Mouse (Mus musculus) gastrocnemius, adult 8-10 months (tissue): ENCODE data around the gene Epb41l5. TPM values are rescaled to one million over a fixed set of nuclear protein-coding genes. Genes with fewer than 3 reads are reported as not detected.

Experiments used
- DNase-seq, 2 experiments: peaks; one replicate each; pipeline ENCODE4 v3.0.0; 2022; ENCODE audit warnings: low spot score in 2 of 2
- total RNA-seq, 4 experiments: library from RNA; stranded (reverse); gene quantifications; 2 replicates each; pipeline ENCODE4 v1.2.4; 2022

Gene Epb41l5
- total RNA-seq, 4 experiments from 2014 or later: 4.4 to 5.9 (median 5.6) TPM

DNA sequence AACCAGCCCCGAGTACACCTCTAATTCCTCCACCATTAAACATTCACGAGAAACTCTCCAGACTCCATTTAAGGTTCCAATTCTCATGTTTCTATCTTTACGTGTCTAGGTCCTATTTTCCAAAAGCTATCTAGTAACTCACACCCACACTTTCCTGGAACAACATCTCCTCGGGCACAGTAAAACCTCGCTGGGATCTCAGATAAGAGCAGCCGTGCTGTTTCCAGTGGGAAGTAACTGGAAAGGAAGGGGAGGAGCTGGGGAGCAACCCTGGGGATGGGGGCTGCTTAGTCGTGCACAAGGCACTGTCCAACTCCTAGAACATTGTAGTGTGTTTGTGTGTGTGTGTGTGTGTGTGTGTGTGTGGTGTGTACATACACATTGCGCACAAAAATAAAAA is 146.9 kb downstream of the Epb41l5 start:
- DNase-seq: no peak

DNA sequence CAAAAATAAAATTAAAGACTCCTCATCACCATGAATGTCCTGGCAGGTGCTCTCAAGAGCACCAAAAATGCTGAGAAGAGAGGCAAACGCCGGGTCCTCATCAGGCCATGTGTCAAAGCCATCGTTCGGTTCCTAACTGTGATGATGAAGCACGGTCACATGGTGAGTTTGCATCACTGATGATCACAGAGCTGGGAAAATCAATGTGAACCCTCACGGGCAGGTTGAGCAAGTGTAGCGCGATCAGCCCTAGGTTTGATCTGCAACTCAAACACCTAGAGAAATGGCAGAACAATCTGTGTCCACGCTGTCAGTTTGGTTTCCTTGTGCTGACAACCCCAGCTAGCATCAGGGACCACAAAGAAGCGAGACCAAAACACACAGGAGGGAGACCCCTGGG is 149.3 kb downstream of the Epb41l5 start:
- DNase-seq: no peak

DNA sequence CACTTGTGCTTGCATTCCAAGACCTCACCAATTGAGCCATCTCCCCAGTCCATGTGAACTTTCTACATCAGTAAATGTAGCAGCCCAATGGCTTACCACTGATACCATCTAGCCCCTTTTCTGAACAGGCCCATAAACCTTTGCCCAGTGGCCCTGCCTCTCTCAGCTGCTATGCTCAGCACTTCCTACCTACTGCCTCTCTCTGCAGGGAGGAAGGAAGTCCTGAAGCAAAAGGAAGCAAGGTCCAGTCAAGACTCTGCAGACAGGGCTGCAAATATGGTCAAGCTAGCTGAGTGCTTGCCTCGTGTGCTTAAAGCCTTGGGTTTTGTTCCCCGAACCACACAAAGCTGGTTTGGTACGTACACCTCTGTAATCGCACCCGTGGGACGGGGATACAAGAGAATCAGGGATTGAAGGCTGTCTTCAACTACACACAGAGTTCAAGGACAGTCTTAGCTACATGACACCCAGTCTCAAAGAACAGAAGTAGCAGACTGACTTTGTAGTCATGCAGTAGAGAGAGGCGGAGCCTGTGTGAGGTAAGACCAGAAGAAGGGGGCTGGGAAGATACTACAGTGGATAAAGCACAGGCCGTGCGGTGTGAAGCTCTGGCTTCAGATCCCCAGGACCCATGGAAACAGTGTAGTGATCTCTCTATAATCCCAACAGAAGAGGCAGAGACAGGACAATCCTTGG is 150.1 kb downstream of the Epb41l5 start:
- DNase-seq: no peak

DNA sequence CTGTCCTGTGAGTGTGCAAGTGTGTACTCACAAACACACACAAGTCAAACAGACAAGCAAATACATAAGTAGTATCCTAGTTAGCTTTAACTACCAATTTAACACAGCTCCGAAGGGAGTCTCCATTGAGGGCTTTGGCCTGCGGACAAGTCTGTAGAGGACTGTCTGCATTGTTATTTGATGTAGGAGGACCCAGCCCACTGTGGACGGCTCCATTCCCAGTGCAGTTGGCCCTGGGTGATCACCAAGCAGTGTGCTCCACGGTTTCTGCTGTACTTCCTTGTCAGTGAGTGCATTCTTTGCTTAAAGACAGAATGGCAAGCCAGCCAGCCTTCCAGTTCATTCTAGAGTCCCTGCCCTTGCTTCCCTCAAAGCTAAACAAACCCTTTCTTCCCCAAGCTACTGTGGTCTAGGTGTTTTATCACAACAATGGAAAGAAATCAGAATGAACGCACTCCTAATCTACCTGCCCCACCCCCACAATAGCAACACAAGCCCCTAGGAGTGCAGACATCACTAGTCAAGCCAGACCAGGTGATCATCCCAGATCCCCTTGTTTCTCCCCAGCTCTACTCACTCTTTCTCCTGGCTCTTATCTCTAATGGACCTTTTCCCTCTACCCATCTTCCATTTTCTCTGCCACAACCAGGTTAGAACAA is 151.3 kb downstream of the Epb41l5 start:
- DNase-seq: no peak

DNA sequence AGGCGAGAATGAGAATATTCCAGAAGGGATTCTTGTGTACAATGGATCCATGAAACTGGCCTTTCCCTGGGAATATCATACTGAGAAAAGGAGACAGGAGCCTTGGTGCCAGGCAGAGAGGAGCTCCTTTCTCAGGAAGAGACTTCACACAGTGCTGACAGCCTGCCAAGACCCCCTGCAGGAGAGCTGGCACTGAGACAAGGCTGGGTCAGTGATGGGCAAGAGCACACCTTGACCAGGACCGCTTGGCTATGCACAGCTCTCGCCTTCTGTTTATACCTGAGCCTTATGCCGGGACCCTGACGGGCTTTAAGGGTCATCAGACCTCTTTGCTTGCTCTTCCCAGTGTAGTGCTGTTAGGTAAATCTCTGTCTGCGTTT is 153.4 kb downstream of the Epb41l5 start:
- no peak for DNase-seq

Other genes with a start within 250 kb of the Epb41l5 start
- 1 to 10 TPM in 1 of 4 experiments, under 1 TPM in 3; 0.39 to 1.3 (median 0.67) TPM for gene Inhbb, start 226.8 kb downstream of the Epb41l5 start, total RNA-seq
- gene Ralb, start 144.2 kb downstream of the Epb41l5 start, total RNA-seq: 1 to 10 TPM; 6.2 to 9.9 (median 7.0) TPM
- 1 to 10 TPM; 3.4 to 6.5 (median 4.9) TPM for gene Tmem185b, start 122.8 kb downstream of the Epb41l5 start, total RNA-seq
- 10 to 100 TPM; 21.6 to 36.6 (median 28.2) TPM for gene Ptpn4, start 188.6 kb upstream of the Epb41l5 start, total RNA-seq